Mouse (Mus musculus) neural tube, embryonic 11.5 days (tissue): Measurements from ENCODE around the gene Csnk1g1. TPM values are rescaled to one million over a fixed set of nuclear protein-coding genes. Genes with fewer than 3 reads are reported as not detected.

Experiments
- ATAC-seq: fragments of 200-750 bp; cut with Nextera tagmentation; 2 replicates; pipeline ENCODE4 v1.8.0; 2017; ENCODE audit warnings: moderate number of reproducible peaks, mild to moderate bottlenecking, moderate TSS enrichment, moderate library complexity; ENCODE audit not compliant: insufficient read depth, low FRiP score, low TSS enrichment
- DNase-seq: peaks from one replicate; pipeline ENCODE4 v3.0.0-alpha.2; 2015; ENCODE audit warnings: low spot score
- H3K27ac ChIP-seq: fragments of 300-500 bp; sonication (generic); 2 replicates; pipeline ENCODE4 v1.5.1; 2014; ENCODE audit warnings: low read depth, mild to moderate bottlenecking, low read length
- H3K27me3 ChIP-seq: fragments of 300-500 bp; sonication (generic); 2 replicates; pipeline ENCODE4 v1.6.1; 2014; ENCODE audit warnings: mild to moderate bottlenecking, low read length, mixed read lengths; ENCODE audit not compliant: control insufficient read depth, insufficient read depth
- H3K36me3 ChIP-seq: fragments of 300-500 bp; sonication (generic); 2 replicates; pipeline ENCODE4 v1.6.1; 2014; ENCODE audit warnings: mild to moderate bottlenecking, low read length, moderate library complexity, mixed read lengths; ENCODE audit not compliant: control insufficient read depth, insufficient read depth
- H3K4me1 ChIP-seq: fragments of 300-500 bp; sonication (generic); 2 replicates; pipeline ENCODE4 v1.6.1; 2014; ENCODE audit warnings: low read length, mixed read lengths; ENCODE audit not compliant: control insufficient read depth, insufficient read depth
- H3K4me2 ChIP-seq: fragments of 300-500 bp; sonication (generic); 2 replicates; pipeline ENCODE4 v1.6.1; 2014; ENCODE audit warnings: low read depth, mild to moderate bottlenecking, moderate library complexity
- H3K4me3 ChIP-seq: fragments of 300-500 bp; sonication (generic); 2 replicates; pipeline ENCODE4 v1.5.1; 2014; ENCODE audit warnings: low read depth, low read length
- H3K9ac ChIP-seq: fragments of 300-500 bp; sonication (generic); 2 replicates; pipeline ENCODE4 v1.6.1; 2014; ENCODE audit warnings: mild to moderate bottlenecking, low read length
- H3K9me3 ChIP-seq: fragments of 300-500 bp; sonication (generic); 2 replicates; pipeline ENCODE4 v1.6.1; 2016; ENCODE audit warnings: low read length; ENCODE audit not compliant: control insufficient read depth
- WGBS: fragments of 180-500 bp; shearing (Covaris S2); extraction: QIAGEN DNeasy Blood & Tissue Kit; methylation state at CpG from one replicate; pipeline ENCODE4 v1.1.7; 2014; 5-methylcytosine and 5-hydroxymethylcytosine counted together
- polyA plus RNA-seq: library from polyadenylated mRNA; unstranded; fragments of >200 nt; fragmentation: Nextera tagmentation; extraction: Ambion mirVana; gene quantifications from 2 replicates; pipeline ENCODE4 v1.2.1, GENCODE M21; 2014

Gene Csnk1g1
- polyA plus RNA-seq, 1 experiment from 2014 or later = 20.9 TPM

DNA sequence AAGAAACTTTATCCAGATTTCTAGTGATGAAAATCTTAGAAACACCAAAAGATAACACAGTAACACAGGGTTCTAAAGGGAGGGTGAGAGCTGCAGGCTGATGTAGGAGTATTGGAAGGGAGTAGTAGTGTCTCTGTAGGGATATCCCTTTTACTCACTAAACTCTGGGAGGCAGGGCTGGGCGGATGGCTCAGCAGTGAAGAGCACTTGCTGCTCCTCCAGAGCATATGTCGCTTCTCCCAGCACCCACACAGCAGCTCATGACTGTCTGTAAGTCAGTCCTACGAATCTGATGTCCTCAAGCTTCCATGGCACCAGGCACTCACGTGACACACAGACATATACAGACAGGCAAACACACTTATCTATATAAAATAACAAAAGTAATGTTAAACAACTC lies 129.4 kb downstream of the Csnk1g1 start:
- Histone ChIP-seq H3K9me3 (no peaks in the 10 kb centered on the region), H3K4me1 (no peaks in the 10 kb centered on the region), H3K4me3 (no peak overlapping the region), H3K36me3 (peaks cover 2% of the 10 kb centered on the region; the same call in 1 of the 2 replicates), H3K27ac (no peak overlapping the region), H3K27me3 (no peaks in the 10 kb centered on the region), H3K4me2 (no peak overlapping the region), H3K9ac (no peak overlapping the region)
- ATAC-seq (no peak), DNase-seq (no peak)
- whole genome bisulfite sequencing = 87% methylated on average over 4 of the region's 4 CpGs

DNA sequence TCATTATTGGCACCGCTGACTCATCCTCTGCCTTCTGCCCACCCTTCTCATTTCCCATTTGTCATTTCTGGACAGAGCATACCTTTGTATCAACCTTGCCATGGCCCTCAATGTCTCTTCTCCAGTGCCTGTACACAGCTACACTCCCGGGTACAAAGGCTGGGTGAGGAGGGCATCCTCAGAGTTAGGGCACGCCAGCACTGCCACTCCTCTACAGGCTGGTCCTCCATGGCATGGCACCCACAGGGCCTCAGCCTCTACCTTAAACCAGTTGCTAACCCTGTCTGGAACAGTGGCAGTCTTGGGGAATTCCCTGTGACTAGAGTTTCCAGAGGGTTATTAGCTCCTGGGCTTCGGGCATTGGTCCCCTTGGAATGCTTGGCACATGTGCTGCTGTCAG lies 129.9 kb downstream of the Csnk1g1 start:
- DNase-seq = no peak
- Histone ChIP-seq H3K27me3 (no peaks in the 10 kb centered on the region), H3K9ac (no peak overlapping the region), H3K27ac (no peak overlapping the region), H3K4me1 (no peaks in the 10 kb centered on the region), H3K4me3 (no peak overlapping the region), H3K9me3 (no peaks in the 10 kb centered on the region), H3K36me3 (peaks cover 2% of the 10 kb centered on the region; the same call in 1 of the 2 replicates), H3K4me2 (no peak overlapping the region)
- WGBS = 96% methylated on average over 4 of the region's 4 CpGs
- ATAC-seq = no peak

DNA sequence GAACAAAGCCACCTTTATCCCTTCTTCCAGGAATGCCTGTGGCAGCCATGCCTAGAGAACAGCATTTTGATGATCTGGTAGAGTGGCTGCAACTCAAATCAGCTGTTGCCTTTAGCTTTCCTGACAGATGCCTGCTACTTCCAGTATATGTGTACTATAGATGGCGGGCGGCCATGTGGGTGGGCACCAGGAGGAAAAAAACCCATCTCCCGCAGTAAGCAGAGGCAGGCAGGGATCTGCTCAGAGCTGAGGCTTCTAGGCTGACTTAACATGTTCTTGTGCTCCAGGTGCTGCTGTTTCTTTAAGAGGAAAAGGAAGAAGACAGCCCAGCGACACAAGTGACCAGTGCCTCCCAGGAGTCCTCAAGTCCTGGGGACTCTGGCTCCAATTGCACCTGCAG lies 130.6 kb downstream of the Csnk1g1 start:
- Histone ChIP-seq H3K27me3 (no peaks in the 10 kb centered on the region), H3K4me3 (no peak overlapping the region), H3K36me3 (peaks cover 2% of the 10 kb centered on the region; the same call in 1 of the 2 replicates), H3K27ac (no peak overlapping the region), H3K4me2 (no peak overlapping the region), H3K9ac (no peak overlapping the region), H3K9me3 (no peaks in the 10 kb centered on the region), H3K4me1 (no peaks in the 10 kb centered on the region)
- ATAC-seq (no peak), DNase-seq (no peak)
- 82% methylated on average over 4 of the region's 4 CpGs for WGBS

DNA sequence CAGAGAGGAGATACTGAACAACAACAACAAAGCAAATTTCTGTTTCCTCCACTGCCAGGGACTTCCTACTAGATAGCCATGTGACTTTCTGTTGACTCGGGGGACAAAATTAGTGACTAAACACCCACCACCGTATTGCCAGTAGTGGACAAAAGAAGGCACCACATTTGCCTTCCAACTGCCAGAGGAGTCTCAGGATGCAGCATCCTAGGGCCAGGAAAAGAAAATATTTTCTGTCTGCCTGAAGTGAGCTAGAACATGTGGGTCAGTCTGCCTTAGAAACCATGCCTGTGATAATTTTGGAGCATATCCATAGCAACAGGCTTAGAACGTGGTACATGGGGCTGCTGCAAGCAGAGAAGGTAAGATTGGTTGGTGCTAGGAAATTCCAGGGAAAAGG lies 132.1 kb downstream of the Csnk1g1 start:
- no peak overlapping the region for H3K4me3 ChIP-seq
- H3K27me3 ChIP-seq = no peaks in the 10 kb centered on the region
- H3K27ac ChIP-seq = no peak overlapping the region
- H3K4me1 ChIP-seq = no peaks in the 10 kb centered on the region
- ATAC-seq = no peak
- no peak for DNase-seq
- no peak overlapping the region for H3K4me2 ChIP-seq
- WGBS = 90% methylated on average over 3 of the region's 3 CpGs
- peaks cover 2% of the 10 kb centered on the region; the same call in 1 of the 2 replicates for H3K36me3 ChIP-seq
- no peak overlapping the region for H3K9ac ChIP-seq
- H3K9me3 ChIP-seq = no peaks in the 10 kb centered on the region

DNA sequence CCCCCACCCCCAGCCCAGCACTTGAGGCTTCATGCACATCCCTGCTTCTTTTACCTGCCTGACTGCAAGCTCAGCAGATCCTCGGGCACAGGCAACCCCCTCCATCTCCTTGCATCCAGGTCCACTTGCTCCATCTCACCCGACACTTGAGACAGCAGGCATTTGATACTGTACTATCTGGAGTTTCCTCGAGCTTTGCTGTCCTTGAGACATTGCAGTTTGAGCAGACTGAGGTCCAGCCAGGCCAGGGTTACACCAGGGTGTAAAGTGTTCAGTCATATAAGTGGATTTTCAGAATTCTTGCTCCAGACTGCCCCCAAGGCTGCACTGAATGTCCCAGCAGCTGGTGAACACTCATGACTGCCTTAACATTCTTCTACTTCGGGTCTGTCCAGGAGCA lies 133.6 kb downstream of the Csnk1g1 start:
- Histone ChIP-seq H3K9me3 (no peaks in the 10 kb centered on the region), H3K4me2 (no peak overlapping the region), H3K4me3 (no peak overlapping the region), H3K9ac (no peak overlapping the region), H3K4me1 (no peaks in the 10 kb centered on the region), H3K36me3 (peaks cover 2% of the 10 kb centered on the region; the same call in 1 of the 2 replicates), H3K27me3 (no peaks in the 10 kb centered on the region), H3K27ac (no peak overlapping the region)
- no peak for ATAC-seq
- DNase-seq = no peak
- 83% methylated on average over 4 of the region's 4 CpGs for WGBS

DNA sequence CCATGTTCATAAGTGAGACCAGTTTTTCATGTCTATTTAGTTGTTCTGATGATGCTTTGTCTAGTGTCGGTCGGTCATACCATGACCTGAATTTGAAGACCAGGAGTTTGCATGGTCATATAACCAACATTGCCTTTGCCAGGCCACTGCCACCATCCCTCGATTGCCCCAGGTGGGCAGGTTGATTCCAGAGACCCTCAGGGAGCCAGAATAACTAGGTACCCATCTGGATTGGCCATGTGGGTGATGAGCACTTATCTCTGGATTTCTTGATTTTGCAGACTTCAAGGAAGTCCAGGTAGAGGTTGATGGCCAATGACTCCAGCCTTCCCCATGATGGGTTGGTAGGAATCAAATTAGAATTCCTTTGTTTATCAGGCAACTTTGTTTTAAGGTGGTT lies 134.5 kb downstream of the Csnk1g1 start:
- no peaks in the 10 kb centered on the region for H3K27me3 ChIP-seq
- H3K9ac ChIP-seq = no peak overlapping the region
- DNase-seq = no peak
- no peaks in the 10 kb centered on the region for H3K9me3 ChIP-seq
- no peak overlapping the region for H3K4me3 ChIP-seq
- WGBS = 94% methylated on average over 3 of the region's 3 CpGs
- peaks cover 2% of the 10 kb centered on the region; the same call in 1 of the 2 replicates for H3K36me3 ChIP-seq
- no peak for ATAC-seq
- H3K4me1 ChIP-seq = no peaks in the 10 kb centered on the region
- no peak overlapping the region for H3K4me2 ChIP-seq
- H3K27ac ChIP-seq = no peak overlapping the region

DNA sequence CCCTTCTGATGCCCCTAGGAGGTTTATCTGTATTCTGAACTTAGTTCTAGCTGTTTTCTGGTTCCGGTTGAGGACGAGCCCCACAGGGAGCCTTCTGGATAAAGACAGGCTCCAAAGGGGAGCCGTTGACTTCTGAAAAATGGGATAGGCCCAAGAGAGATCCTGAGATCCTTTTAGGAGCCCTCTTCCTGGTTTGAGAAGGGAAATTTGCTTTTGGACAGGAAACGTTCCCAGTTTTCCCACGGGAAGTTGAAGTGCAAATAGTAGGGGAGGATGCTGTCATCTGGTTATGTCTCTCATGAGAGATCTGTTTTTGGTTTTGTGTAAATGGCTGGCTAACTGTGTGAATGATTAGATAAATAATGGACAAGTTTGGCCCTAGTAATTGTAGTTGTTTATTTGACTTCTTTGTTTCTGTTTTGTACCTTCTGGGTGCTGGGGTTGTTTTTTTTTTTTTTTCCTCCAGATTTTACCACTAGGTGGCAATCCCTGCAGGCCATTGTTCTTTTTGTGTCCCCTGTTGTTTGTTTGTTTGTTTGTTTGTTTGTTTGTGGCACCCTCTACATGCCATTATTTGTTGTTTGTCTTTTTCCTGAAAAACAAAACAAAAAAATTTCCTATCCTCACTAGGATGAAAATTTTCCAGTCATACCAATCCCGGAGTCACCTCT lies 141.3 kb downstream of the Csnk1g1 start:
- H3K27ac ChIP-seq = no peak overlapping the region
- H3K4me3 ChIP-seq = no peak overlapping the region
- WGBS = 73% methylated on average over 6 of the region's 6 CpGs
- no peaks in the 10 kb centered on the region for H3K27me3 ChIP-seq
- no peak for DNase-seq
- no peaks in the 10 kb centered on the region for H3K4me1 ChIP-seq
- H3K9me3 ChIP-seq = no peaks in the 10 kb centered on the region
- no peak for ATAC-seq
- H3K4me2 ChIP-seq = no peak overlapping the region
- H3K9ac ChIP-seq = no peak overlapping the region
- H3K36me3 ChIP-seq = no peaks in the 10 kb centered on the region

DNA sequence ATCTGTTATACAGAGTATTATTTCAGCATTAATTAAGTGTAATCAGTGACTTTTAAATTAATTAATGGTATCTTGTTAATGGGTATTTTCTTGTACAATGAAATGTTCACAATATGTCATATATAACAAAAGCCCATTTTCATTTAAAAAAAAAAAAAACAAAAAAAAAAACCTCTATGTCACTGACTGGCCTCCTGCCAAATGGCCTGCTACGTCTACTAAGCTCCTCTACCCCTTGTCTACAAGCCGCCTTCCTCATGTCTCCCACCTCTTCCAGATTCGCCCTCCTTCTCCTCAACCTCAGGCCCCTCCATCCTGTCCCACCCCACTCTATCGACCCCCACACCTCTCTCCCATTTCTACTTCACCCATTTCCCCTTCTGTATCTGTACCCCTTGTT lies 142.8 kb downstream of the Csnk1g1 start:
- DNase-seq (no peak), ATAC-seq (no peak)
- no peak overlapping the region for H3K4me2 ChIP-seq
- WGBS = 80% methylated on average over 4 of the region's 4 CpGs
- H3K9ac ChIP-seq = no peak overlapping the region
- no peaks in the 10 kb centered on the region for H3K9me3 ChIP-seq
- H3K27me3 ChIP-seq = no peaks in the 10 kb centered on the region
- H3K4me3 ChIP-seq = no peak overlapping the region
- no peak overlapping the region for H3K27ac ChIP-seq
- H3K4me1 ChIP-seq = no peaks in the 10 kb centered on the region
- no peaks in the 10 kb centered on the region for H3K36me3 ChIP-seq

DNA sequence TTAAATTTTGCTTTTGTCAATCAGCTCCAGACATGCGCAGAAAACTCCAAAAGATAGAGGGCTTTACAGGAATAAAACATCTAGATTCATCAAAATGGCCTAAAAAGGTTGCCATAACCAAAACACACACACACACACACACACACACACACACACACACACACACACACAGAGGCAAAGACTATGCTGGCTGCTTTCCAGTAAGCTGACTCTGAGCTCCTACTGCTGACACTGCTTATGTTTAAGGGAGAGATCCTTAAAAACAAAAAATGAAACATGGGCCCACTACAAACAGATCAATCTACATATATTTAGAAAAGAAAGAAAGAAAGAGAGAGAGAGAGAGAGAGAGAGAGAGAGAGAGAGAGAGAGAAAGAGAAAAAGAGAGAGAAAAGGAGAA lies 144.0 kb downstream of the Csnk1g1 start:
- ATAC-seq = no peak
- no peak for DNase-seq
- H3K9ac ChIP-seq = no peak overlapping the region
- H3K36me3 ChIP-seq = no peaks in the 10 kb centered on the region
- H3K27ac ChIP-seq = no peak overlapping the region
- H3K9me3 ChIP-seq = no peaks in the 10 kb centered on the region
- no peak overlapping the region for H3K4me2 ChIP-seq
- H3K4me1 ChIP-seq = no peaks in the 10 kb centered on the region
- WGBS = 100% methylated on average over 1 of the region's 1 CpGs
- no peaks in the 10 kb centered on the region for H3K27me3 ChIP-seq
- H3K4me3 ChIP-seq = no peak overlapping the region
